Mouse (Mus musculus): ENCODE measurements around the gene Kcnk13.
A peak's percentile ranks its signal among the peaks of the same experiment; 100 is the strongest.
"Not testable (repeated sequence)": the region's sequence is repeated elsewhere in the genome, so short reads cannot be mapped to it uniquely, and the experiment has no call there.

Gene Kcnk13

DNA sequence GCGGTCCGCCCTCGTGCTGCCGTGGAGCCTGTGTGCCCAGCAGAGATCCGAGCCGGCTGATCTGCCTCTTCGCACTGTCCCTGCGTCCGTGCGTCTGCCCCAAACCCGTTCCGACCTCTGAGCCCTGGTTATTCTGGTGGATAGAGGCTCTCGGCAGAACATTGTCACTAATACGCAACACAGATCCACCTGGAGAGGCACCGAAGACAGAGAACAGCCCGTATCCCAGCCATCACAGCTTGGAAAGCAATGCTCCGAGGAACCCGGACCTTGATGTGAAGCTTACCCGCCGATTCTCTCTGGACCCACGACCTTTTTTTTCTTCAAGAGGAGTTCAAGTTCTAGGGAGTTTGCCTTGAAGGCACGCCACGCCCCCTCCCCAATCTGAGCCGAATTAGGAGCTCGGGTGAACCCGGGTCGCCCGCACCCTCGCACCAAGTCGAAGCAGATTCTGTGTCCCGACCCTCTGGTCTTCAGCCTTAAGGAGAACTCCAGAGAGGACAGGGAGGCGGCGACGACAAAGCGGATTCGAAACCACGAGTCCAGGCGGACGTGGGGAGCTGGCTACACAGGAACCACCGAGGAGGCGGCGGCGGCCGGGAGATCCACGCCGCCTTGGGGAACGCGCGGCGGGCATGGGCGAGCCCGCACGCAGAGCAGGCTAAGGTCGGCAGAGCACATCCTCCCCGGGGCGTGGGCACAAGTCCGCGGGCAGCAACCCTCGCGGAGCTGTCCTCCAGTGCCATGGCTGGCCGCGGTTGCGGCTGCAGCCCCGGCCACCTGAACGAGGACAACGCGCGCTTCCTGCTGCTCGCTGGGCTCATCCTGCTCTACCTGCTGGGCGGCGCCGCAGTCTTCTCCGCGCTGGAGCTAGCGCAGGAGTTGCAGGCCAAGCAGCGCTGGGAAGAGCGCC is 1.2 kb downstream of the Kcnk13 start:
- DNase-seq, result peak; percentile 21 to 39

DNA sequence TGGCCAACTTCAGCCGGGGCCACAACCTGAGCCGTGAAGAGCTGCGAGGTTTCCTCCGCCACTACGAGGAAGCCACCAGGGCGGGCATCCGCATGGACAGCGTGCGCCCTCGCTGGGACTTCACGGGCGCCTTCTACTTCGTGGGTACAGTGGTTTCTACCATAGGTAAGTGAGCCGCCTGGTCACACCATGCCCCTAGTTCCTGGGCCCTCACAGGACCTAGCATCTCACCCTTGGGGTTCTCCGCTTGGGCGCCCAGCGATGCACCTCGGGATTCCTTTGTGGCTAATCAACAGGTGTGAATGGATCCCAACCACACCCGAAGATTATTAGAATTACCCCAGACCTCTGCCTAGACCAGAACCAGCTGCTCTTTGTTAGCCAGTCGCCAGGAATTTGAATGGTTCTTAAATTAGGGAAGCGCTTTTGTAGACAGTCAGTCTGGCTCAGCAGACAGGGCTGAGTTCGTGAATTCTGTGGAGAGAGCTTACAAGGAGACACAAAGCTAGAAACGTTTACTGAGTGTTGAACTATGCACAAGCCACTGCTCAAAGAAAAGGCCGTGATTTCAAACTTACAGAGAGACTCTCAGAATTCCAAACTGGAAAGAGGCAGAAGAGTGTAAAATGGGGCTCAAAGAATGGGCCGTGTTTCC is 1.9 kb downstream of the Kcnk13 start:
- DNase-seq, result peak in 1 of 2 experiments; percentile 39

DNA sequence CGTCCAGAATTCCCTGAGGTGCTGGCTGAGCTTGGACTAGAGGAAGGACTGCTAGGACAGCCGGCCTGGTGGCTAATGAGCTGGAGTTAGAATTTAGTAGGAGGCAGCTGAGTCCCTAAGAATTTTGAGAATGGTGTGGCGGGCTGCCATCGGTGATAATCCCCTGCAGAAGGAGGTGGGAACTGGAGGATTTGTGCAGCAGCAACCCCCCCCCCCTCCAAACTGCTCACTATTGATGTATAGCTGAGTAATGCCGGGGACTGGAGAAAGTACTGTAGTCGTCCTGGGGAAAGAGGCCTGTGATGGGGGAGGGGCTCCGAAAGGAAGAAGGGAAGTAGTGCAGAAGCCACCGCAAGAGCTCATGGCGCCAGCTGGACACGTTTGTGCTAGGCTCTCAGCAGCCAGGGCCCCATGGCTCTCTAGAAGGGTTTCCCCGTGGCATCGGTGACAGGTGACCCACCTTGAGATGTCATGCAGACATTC is 2.6 kb downstream of the Kcnk13 start:
- no peak for DNase-seq

DNA sequence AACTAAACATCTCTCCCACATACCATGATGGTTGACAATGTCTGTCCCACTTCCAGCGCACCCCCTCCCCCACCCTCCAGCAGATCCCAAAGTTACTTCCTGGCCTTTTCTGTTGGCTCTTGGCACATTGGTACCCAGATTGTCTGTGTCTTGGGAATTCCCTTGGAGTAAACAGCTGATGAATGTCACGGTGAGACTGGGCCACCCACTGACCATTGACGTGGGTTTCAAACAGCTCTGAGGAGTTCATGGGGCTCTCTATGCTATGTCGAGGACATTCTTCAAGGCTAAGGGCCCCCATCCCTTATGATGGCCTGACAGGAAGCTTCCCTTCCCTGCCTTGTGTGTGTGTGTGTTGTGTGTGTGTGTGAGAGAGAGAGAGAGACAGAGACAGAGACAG is 5.6 kb downstream of the Kcnk13 start:
- DNase-seq, result no peak

- not testable (repeated sequence) for DNase-seq
Measured at GRCm38 (mm10) chr12:99971205-99971894, 7.1 kb downstream of the Kcnk13 start.

- DNase-seq, result no peak
Measured at GRCm38 (mm10) chr12:99972825-99973224, 8.5 kb downstream of the Kcnk13 start.

GRCm38 (mm10) chr12:99973659-99974058 is 9.4 kb downstream of the Kcnk13 start:
- DNase-seq, result peak in 1 of 2 experiments; percentile 25

- no peak for DNase-seq
Measured at GRCm38 (mm10) chr12:99979541-99979940, 15.2 kb downstream of the Kcnk13 start.

DNA sequence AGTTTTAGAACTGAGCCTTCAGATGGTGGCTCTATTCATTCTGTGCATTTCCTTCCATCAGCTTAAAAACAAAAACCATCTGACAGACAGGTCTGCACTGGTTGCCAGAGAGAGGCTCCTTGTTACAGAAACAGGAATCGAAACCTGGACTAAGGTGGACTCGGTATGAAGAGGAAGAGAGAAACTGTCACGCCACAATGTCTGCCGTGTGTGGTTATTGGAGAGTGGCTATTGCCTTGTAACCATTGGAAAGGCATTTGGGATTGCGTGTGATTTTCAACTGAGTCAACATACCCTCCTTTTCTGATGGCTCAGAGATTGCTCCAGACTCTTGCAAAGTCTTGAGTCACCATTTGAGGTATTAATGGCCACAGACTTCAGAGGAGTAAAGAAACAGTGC is 22.5 kb downstream of the Kcnk13 start:
- DNase-seq, result peak in 1 of 2 experiments; percentile 10

GRCm38 (mm10) chr12:99988144-99988543 is 23.8 kb downstream of the Kcnk13 start:
- DNase-seq, result no peak

DNA sequence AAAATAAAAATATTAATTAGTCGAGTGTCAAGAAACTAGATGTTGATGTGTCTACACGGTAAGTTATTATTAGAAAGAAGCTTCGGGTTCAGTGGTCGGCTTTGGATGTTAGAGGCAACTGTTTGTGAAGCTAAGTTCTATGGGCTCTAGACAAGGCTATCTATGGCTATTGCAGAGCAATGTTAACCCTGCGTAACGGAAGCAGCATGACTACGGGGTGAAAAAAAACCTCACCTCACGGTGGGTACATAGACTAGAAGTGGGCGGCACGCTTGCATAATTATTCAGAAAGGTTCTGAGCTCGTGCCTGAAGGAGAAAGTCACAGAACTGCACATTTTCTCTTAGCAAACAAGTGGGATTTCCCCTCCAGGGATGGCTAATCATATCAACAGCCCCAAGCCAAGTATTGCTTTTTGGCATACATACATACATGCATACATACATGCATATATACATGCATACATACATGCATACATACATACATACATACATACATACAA is 28.1 kb downstream of the Kcnk13 start:
- DNase-seq, result no peak

- no peak for DNase-seq
Measured at GRCm38 (mm10) chr12:99993146-99993890, 29.0 kb downstream of the Kcnk13 start.

- no peak for DNase-seq
Measured at GRCm38 (mm10) chr12:99995951-99996350, 31.7 kb downstream of the Kcnk13 start.

GRCm38 (mm10) chr12:99999726-100000125 is 35.4 kb downstream of the Kcnk13 start:
- no peak for DNase-seq

- no peak for DNase-seq
Measured at GRCm38 (mm10) chr12:100000381-100000780, 36.1 kb downstream of the Kcnk13 start.

DNA sequence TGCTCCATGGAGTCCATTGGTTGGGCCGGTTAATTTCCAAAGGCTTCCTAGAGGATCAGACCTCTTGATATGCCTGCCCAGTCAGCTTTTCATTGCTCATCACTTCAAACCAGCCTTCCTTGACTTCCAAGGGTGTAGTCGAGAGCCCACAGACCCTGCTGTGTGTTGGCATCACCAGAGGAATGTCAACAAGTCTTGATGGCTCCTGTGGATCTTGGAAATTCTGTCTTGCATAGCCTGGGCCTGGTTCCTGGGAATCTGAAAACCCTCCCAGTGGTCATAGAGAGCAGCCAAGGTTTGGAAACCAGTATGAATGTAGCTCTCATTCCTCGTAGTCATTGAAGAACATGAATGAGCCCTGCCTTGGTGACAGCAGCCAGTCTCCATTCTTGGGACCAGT is 36.9 kb downstream of the Kcnk13 start:
- DNase-seq, result no peak

- no peak for DNase-seq
Measured at GRCm38 (mm10) chr12:100001910-100002309, 37.6 kb downstream of the Kcnk13 start.

GRCm38 (mm10) chr12:100002914-100003587 is 38.8 kb downstream of the Kcnk13 start:
- no peak for DNase-seq

DNA sequence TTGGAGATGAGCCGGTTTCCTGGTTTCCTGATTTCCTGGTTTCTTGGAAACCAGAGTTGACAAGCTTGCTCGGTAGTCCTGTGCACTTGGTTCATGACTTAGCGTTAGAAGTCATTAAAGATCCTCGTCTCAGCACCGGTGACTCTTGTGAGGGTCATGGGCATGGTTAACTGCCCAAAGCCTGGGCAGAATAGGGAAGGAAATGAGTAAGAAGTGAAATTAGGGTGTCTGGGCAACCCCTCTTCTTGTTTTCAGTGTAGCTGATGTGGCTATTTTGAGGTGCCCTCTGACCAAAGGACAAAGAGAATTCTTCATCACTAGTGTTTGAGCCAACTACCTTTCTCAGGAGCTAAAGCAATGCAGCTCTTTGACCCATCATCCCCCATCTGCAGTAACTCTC is 41.0 kb downstream of the Kcnk13 start:
- DNase-seq, result peak in 1 of 2 experiments; percentile 12

DNA sequence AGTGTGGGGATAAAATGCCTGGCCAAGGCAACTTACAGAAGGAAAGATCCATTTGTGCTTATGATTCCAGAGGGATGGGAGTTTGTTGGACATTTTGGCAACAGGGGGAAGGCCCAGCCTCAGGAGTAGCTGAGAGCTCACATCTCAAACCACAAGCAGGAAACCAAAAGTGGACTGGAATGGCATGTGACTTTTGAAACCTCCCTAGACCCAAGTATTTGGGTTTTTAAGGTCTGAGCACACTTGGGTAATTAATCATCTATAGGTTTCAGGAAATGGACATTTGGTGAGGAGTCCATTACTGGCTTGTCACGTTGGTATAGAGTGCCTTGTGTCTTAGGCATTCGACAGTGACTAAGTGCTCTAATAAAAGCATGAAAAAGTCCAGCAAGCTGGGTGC is 42.4 kb downstream of the Kcnk13 start:
- DNase-seq, result no peak

GRCm38 (mm10) chr12:100012839-100013238 is 48.5 kb downstream of the Kcnk13 start:
- DNase-seq, result no peak

DNA sequence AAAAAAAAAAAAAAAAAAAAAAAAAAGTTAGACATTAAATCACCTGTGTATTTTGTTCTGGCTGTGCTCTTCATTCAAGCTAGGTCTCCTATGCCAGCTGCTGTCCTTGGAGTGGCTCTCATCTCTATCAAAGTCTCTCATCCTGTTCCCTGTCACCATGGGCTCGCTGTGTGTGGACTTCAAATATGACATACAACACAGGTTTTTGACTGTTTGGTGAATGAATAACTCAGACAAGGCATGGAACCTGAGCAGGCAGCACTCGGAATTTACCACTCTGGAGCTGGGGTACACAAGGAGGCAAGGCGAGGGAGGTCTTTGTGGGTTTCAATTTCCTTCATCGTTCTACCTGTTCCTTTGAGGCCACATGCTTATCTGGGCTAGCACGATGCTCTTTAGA is 50.8 kb downstream of the Kcnk13 start:
- no peak for DNase-seq

All from spleen, adult 18-20 months (tissue).